Mouse (Mus musculus) 416B (cell line): ENCODE data around the gene Siae.

Source experiments
- DNase-seq: peaks from one replicate; pipeline ENCODE4 v3.0.0; 2011; ENCODE audit warnings: low read depth

Gene Siae

DNA sequence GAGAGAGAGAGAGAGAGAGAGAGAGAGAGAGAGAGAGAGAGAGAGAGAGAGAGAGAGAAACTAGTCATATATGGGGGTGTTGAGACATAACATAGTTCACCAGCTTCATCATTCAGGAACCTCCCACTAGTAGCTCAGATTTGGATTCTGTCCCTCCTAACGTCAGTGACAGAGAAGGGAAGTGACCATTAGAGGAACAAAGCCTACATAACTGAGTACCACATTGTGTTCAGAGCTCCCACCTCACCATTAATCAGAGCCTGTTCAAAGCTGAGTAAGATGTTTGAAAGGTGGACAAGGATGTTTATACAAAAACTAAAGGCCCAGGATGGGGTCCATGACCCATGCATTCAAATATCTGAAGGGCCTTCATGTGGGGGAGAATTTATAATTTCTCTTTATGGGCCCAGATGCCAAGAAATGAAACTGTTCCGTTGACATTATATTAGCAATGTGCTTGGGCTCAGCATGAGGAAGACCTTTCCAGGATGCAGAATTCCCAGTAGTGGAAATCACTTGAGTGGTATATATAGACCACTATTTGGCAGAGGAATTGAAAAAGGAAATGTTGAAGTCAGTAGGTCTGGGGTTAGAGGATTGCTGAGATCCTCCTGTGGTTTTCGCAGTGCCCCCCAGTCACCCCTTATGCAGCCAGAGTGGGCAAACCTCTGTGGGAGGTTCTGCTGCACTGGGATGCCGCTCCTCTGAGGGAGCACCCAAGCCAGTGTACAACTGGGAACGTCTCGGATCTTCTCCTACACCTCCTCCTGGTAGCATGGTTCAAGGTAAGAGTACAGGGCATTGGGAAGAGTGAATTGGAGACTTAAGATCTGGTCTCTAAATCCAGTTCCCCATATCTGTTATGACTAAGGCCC lies 14.6 kb upstream of the Siae start:
- no peak for DNase-seq

DNA sequence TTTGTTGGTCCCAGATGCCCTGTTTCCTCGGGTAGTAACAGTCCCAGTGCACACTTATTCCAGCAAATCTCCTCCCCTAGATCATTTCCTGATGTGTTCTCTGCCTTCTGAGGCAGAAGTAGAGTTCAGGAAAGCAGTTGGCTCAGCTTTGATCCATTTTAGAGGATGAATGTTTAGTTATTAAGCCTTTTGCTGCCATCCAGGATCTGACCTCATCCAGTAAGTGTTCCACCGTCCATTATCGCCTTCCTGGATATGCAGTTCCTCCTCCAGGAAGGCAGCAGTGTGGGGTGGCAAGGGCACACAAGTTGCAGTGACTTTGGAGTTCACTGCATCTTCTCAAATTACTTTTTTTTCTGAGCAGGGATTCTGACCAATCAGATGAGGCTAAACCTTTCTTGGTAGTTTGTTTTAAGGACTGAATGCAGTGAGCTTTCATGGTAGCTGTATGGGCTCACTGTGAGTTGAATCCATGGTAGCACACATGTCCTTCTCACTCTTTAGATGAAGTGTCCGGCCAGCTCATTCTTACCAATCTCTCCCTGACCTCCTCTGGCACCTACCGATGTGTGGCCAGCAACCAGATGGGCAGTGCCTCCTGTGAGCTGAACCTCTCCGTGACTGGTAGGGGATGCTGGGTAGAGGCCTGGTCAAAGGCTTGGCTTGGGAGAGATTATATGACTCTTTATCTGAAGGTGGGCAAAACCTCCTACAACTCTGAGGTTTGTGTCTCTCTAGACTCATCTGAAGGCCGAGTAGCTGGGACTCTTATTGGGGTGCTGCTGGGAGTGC lies 13.5 kb upstream of the Siae start:
- peak; percentile 33 for DNase-seq

DNA sequence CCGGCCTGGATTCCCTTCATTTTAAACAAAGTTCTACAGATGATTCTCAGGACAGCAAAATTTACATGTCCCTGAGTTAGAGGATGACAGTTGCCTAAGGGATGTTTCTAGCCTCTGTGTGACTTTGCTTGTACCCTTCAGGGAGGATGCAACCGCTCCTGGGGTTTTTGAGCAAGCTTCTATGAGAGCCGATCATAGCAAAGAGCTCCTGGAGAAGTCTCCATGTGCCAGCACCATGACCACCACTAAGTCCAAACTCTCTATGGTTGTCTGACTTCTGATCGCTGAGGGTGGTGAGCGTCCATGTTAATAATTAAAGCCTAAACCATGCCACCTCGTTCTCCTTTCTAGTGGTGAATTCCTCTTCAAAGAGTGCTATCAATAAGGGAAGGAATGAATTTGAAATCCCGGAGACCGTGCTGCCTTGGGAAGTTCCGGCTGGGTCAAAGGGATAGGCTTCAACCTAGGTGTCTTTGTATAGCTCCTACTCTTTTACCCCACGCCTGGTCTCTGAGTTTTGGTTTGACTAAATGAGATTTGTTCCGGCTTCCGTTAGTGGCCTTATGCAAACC lies 11.5 kb upstream of the Siae start:
- DNase-seq = no peak

DNA sequence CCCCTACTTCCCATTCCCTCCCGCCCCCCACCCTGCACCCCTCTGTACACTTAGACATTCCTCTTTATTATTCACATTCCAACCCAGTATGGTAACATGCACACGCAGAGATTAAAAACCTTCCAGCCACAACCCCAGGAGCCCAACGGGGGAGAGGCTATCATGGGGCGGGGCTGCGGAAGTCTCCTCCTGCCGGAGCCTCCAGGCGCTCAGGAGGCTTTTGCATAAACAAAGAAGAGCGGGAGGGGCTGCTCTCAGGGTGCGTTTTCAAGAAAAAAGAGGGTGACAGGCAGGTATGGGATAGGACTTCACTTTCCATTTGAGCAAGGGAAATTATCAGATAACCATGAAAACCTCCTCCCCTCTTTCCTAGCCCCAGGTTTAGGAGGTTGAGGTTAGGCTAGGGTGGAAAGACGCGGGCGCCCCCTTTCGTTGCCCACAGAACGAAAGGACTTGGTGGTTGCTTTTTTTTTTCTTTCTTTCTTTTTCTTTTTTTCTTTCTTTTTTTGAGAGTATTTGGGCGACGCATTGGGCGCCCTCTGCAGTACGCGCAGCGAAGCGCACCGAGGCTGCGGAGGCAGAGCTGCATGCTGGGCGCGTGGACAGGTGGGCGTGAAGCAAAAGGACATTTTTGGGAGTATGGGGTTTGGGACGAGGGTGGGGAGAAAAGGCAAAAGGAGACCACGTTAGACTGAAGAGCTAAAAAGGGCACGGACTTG lies 10.9 kb upstream of the Siae start:
- DNase-seq = no peak

DNA sequence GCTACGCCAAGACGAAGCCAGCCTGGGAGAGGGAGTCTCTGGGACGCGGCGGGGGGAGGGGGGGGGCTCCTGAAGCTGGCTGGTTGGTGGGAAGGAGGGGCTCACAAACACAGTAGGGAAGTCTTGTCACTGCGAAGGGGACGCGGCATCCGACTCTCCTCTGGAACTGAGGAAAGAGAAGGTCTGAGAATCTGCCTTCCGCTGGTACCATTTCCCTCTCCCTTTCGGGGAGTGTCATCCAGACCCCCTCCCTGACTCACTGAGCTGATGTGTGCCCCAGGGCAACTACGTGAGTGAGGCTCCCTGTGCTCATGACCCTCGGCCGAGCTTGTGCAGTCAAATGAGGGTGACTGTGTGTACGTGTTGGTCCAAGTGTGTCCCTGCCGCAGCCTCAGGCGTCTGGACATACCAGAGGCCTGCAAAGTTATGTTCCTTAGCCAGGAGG lies 10.3 kb upstream of the Siae start:
- DNase-seq = no peak

DNA sequence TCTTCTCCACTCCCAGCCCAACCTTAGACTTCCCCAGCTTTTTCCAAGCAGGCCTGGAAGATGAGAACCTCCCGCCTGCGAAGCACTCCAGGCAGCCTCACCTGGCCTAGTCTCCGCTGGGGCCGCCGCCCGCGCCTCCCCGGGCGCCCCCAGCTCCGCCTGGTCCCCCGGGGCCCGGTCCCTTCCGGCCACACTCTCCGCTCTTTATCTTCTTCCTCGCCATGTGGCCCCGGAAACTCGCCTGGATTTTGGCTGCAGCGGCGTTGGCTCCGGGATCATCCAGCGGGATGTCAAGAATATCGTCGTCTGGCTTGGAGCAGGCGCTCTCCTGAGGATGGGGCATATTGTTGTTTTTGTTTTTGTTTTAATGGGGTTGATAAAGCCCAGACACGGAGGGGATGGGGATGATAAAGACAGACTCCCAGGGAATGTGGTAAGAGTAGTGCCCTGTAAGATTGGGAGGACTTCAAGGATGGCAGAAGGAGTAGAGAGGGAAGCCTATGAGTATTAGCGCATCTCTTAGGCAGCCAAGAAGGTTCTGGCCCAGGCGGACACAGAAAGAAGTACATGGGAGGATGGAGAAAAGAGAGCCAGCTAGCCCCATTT lies 9.5 kb upstream of the Siae start:
- DNase-seq = no peak

DNA sequence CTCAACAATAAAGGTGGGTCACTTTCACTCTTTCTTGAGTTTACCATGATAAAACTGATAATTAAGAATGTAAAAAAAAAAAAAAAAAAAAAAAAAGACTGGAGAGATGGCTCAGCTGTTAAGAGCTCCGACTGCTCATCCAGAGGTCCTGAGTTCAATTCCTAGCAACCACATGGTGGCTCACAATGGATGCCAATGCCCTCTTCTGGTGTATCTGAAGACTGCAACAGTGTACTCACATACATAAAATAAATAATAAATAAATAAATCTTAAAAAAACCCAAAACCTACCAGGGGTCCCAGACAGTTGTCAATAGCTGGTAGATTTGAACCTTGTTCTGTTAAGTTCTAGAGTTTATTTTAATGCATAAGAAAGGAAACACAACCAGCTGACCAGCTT lies 8.6 kb upstream of the Siae start:
- peak; percentile 44 for DNase-seq

DNA sequence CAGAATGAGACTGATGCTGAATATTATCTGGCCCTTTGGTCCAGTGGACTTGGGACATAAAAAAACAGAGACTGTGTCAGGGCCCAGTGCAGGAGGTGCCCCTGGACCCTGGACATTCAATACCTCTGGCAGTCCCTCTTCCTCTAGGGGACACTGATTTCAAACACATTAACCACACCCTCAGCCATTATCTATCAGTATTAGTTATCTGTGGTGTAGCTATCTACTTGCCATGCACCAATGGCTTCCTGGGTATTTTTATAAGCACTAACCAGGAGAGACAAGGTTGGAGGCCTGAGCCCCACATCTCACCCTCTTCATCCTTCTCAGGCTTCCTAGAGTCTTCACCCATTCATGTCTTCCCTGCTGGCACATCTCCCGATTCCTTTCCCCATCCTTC lies 5.1 kb upstream of the Siae start:
- no peak for DNase-seq

DNA sequence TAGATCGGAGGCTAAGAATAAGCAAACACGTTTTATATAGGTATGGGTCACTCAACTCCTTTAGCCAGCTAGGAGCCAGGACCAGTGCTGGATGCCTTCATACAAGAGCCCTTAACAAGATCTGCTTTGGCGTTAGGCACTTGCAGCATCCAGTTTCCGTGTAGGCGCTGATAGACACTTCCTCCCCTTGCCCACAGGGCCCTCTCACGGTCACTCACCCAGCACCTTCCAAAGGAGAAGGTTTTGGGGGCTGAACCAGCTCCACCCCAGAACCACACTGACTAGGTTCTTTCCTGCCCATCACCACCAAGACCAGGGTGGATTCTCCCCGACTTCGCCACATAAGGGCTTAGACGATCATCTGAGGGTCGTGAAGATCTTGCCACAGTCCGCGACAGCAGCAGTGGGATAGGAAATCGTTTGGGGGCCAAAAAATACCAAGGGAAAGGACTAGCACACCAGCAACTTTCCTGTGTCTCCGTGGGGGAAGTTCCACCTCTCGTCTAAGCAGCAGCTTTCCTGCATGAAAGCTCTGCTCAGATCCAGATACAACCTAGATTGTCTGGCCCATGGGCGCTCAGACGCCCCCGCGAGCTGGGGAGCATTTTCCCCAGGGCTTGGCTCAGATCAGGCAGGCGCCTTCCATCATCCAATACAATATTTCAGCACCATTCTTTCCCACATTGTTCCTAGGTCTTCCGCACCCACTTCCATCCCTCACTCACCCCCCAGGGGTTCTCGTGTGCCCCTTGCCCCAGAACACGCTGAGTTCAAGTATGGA lies 3.6 kb upstream of the Siae start:
- peak; percentile 73 for DNase-seq

DNA sequence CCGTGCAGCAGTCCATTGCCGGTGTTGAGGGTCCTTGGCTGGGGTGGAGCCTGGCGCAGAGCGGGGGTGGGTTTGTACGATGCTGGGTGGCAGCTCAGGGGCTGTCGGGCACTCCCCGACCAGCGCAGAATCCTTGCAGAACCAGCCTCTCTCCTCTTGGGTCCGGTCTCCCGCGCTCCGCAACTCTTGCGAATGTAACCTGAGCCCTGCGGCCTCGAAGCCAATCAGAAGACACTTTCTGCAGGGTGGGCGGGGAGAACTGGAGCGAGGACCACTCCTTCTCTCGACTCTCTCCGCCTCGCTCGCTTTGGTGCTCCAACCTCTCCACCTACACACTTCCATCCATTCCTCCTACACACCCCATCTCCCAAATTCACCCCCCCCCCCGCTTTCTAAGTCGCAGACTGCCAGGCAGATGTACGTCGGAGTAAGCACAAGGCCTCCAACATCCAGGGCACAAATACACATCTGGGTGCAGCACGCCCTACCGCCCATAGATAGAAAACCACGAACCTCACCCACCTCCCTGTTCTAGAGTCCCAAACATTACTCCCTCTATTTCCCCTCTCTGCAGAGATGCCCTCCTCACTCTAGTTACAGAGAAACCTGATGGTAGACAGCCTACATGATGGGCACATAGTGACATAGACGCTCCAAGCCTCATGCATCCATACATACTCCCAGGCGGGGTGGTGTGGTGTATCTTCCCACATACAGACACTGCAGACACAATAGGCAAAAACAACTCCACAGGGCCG lies 2.8 kb upstream of the Siae start, which contains the start of gene Nrgn:
Gene Nrgn (minus strand): TSS at position 369 of the 758 bp plus-strand sequence.
- DNase-seq = peak; percentile 91

DNA sequence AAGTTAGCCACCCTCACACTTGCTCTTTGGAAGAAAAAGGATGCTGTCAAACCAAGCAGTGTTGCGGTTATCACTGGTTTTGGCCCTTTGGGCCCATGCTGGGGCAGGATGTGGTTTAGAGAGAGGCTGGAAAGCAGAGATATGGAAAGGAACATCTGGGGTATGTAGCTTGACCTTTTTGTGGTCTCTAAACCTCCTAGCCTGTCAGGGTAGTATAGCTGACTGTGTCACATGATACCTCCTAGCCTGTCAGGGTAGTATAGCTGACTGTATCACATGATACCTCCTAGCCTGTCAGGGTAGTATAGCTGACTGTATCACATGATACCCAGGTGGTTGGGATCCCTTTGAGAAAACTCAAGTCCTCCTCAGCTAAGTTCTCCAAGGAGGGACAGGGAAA lies 1.2 kb upstream of the Siae start:
- DNase-seq = peak; percentile 98

DNA sequence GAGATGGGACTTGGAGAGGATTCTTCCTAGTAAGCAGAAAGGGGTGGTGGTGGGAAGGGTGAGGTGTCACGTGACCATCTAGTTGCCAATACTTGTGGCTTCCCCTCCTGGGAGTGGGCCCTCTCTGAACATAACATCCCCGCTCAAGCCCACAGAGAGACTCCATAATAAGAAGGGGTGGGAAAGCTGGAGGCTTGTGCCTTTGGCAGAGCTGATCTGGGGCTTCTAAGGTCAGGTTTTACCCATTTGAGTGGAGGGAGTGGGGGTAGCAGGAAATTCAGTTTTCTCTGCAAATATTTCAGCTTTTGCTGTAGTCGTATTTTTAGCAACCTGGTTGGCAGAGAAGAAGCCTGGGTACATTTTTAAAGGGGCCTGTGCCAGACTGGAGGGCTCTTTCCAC lies 868 bp downstream of the Siae start:
- DNase-seq = no peak

DNA sequence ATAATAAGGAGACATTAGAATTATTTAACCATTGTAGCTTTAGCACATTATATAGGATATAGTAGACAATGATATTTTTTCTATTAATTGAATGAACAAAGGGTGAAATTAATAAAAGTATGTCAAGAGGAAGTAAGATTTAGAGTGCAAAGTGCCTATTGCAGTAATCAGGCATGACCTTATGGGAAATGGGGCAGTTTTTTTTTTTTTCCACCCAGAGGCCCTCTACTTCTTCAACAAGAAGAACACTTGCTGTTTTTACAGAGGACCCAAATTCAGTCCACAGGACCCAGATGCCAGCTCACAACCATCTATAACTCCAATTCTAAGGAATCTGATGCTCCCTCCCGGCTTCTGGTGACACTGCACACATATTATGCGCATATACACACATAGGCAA lies 5.1 kb downstream of the Siae start:
- no peak for DNase-seq

DNA sequence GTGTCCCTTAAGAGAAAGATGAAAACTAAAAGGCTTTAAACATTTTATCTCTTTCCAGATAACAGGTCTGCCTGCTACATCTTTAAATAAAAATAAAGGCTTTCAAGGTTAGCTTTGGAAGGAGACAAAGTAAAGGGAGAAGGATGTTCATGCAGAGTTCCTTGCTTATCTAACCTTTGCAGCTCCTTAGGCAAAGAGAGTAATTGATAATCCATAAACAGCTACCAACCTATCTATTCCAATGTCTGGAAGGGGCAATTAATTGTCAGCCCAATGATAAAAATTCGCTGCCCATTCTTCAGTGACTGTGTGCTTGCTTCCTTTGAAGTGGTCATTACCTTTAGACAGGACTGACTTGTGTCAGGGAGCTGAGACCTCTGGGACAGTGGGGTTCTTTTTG lies 8.3 kb downstream of the Siae start:
- no peak for DNase-seq

DNA sequence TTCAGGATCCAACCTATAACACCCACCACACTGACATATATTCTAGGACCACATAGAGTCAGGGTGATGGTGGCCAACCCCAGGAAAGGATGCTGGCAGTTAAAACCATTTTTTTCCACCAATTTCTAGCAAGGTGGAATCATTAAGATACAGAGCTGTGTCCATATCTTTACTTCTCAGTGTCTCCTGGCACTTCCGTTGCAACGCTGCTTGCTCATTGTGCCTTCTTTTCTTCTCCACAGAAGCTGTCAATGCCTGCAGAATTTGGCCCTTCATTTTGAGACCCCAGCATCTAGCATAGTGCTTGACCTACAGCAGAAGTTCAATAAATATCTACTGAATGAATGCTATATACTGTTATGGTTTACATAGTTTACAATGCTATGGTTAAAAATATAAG lies 11.5 kb downstream of the Siae start:
- no peak for DNase-seq

DNA sequence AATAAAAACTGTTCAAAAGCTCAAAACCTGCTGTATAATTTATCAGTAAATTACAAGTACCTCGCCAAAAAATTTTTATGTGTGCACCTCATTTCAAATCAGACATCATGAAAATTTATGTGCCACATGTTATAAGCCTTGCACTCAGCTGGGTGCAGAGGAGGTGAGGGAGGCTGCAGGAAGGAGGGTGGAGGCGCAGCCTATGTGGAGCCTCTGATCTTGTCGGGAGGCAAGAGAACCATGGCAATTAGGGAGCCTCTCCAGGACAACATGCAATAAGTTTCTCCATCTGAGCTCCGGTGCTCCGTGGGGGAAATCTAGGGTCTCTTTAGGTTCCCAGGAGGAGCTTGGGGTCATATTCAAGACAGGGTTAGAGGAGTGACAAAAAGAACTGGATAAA lies 12.0 kb downstream of the Siae start:
- no peak for DNase-seq

DNA sequence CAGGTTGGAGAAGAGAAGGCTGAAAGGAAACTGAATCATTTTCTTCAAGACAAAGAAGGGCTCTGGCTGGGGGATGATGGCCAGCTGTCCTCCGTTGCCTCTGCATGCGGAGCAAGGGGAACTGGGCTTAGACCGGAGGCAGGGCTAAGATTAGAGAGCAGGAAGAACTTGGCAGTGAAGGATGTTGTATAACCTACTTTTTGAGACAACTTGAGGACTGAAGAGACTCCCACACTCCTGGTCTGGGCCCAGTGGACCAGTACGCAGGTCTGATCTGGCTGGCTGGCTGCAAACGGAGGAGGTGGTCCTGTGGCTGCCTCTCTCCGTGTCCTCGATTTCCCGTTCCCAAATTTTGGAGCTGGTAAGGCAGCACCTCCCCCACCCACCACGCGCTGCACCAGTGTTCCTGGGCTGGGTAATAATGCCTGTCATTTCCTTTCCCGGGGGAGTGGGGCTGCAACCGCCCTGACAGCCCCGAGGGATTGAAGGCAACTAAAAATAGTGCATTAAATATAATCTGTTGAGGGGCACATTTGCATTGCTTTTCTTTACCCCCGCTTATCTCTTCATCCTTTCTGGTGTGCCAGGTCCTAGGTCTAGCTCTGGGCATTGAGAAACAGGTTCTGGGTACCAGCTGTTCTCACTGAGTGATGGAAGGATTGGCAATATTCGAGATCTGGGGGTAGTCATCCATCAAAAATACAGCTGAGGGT lies 12.6 kb downstream of the Siae start:
- peak; percentile 69 for DNase-seq

DNA sequence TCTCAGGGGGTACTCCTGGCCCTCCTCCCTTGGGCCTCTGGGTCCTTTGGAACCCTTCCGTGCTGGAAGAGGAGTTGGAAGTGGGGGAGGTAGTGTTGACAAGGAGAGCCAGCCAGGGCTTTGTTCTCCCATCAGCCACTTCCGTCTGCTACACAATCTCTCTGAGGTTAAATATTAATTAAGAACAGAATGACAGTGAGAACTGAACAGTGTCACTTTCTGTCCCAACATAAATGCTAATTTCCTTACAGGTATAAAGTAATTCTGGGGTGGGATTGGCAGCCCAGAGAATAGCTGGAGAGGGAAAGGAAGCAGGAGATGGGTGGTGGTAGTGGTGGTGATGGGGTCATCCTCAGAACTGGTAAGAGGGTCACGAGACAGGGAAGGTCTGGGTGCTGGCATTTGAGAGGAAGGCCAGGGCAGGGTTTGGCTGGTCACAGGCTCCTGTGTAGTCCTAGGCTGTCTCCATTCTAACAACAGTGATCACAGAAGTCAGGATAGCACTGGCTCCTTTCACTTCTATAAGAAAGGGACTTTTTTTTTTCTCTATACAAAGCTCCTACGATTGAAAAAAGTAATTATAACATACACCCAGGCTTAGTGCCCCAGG lies 13.2 kb downstream of the Siae start:
- no peak for DNase-seq

DNA sequence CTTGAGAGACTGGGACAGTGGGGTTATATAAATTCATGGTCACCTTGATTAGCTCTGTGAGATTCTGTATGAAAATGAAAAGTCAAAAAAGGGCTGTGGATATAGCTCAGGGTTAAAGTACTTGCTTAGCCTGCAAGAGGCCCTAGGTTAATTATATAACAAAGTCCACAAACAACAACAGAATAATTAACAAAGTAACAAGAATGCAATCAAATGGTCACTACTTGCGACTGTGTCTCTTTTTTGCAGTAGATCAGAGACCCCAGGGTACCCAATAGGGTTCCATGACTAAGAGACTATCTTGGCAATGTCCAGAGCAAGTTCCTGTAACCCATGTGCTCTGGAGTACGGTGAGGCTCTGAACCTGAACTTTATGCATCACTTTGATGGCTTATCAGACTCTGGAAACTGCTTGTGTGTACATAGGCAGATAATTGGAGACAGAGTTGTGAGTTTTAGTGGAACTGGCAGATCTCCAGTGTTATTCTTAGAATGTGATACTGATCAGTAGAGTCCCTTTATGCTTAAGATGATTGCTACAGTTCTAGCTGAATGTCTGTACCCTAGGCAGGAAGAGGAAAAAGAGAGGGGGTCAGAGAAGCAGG lies 13.8 kb downstream of the Siae start:
- peak; percentile 51 for DNase-seq
